Mouse (Mus musculus): Measurements from ENCODE around the gene Mustn1. TPM values are rescaled to one million over a fixed set of nuclear protein-coding genes. Genes with fewer than 3 reads are reported as not detected.

The Mustn1 gene
- 1.2 and 1.3 TPM in 2 replicates for polyA plus RNA-seq (2021; fragmentation: Nextera tagmentation)
- long read RNA-seq, experiment 1: 0 reads
- long read RNA-seq, experiment 2: 0 reads

DNA sequence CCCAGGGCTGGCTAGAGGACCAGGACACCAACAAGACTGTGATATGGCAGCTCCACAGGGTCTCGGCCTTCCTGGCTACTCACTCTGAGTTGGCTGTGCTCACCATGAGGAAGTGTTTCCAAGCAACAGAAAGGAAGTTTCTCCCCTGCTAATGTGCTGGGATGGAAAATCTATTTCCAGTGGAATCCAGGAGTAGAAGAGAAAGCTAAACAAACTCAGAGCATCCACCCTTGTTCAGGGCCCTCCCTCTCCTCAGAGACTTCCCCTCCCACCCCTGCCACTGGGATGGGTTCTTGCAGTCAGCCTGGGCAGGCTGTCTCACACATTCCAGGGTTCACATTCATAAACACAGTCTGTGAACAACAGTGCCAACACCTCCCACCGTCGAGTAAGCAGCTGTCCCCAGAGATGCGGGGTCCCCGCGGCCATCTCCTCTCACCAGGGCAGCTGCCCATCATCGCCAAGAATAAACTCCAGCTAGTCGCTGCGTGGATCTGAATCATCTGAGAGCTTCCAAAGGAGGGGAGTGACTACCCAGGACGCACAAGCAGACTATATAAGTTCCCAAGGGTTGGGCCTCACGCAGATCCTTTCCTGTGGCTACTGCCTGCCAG lies at the start of gene Mustn1:
TSS of gene Mustn1 (plus strand) at position 243 of the 614 bp plus-strand sequence.

GRCm38 (mm10) chr14:30886204-30886603 lies 7.2 kb downstream of the Mustn1 start, which contains the start of gene Itih4:
Gene Itih4 (plus strand): TSS chr14:30886476.

GRCm38 (mm10) chr14:30923375-30924105 lies 44.5 kb downstream of the Mustn1 start, which contains the start of gene Itih3:
Gene Itih3 (minus strand): TSS chr14:30923760.

Other genes with a start within 250 kb of the Mustn1 start
- 9.8 and 11.7 TPM in 2 replicates for gene Rft1, start 224.8 kb upstream of the Mustn1 start, polyA plus RNA-seq (2021; fragmentation: Nextera tagmentation)
- 5.9 and 7.1 TPM in 2 replicates for gene Sfmbt1, start 164.4 kb upstream of the Mustn1 start, polyA plus RNA-seq (2021; fragmentation: Nextera tagmentation)
- gene Tmem110, start 53.6 kb upstream of the Mustn1 start, polyA plus RNA-seq (2021; fragmentation: Nextera tagmentation): 5.5 and 5.9 TPM in 2 replicates
- not detected in 2 replicates for gene Itih4, start 7.3 kb downstream of the Mustn1 start, polyA plus RNA-seq (2021; fragmentation: Nextera tagmentation)
- gene Itih3, start 44.6 kb downstream of the Mustn1 start, polyA plus RNA-seq (2021; fragmentation: Nextera tagmentation): 15.1 and 21.6 TPM in 2 replicates
- gene Itih1, start 64.1 kb downstream of the Mustn1 start, polyA plus RNA-seq (2021; fragmentation: Nextera tagmentation): not detected in 2 replicates
- gene Nek4, start 72.2 kb downstream of the Mustn1 start, polyA plus RNA-seq (2021; fragmentation: Nextera tagmentation): 6.8 and 8.2 TPM in 2 replicates
- 14.6 and 14.9 TPM in 2 replicates for gene Glt8d1, start 122.2 kb downstream of the Mustn1 start, polyA plus RNA-seq (2021; fragmentation: Nextera tagmentation)
- 565 and 597 TPM in 2 replicates for gene Spcs1, start 122.5 kb downstream of the Mustn1 start, polyA plus RNA-seq (2021; fragmentation: Nextera tagmentation)
- gene Pbrm1, start 139.9 kb downstream of the Mustn1 start, polyA plus RNA-seq (2021; fragmentation: Nextera tagmentation): 7.9 and 9.7 TPM in 2 replicates
- gene Gnl3, start 140.0 kb downstream of the Mustn1 start, polyA plus RNA-seq (2021; fragmentation: Nextera tagmentation): 14.9 TPM in 2 replicates
- 136 and 163 TPM in 2 replicates for gene Smim4, start 249.8 kb downstream of the Mustn1 start, polyA plus RNA-seq (2021; fragmentation: Nextera tagmentation)

Data from layer of hippocampus, adult 6 months (tissue).